Mouse (Mus musculus): ENCODE results near the gene Phactr4.

Gene Phactr4

GRCm38 (mm10) chr4:132332880-132333279 lies 89.4 kb downstream of the Phactr4 start:
- no peak for DNase-seq (ENCODE audit: low spot score)

- DNase-seq (ENCODE audit: low spot score): no peak
These were observed 90.3 kb downstream of the Phactr4 start for GRCm38 (mm10) chr4:132331960-132332359.

GRCm38 (mm10) chr4:132329835-132330354 lies 92.4 kb downstream of the Phactr4 start:
- no peak for DNase-seq (ENCODE audit: low spot score)

- DNase-seq (ENCODE audit: low spot score): peak; percentile 92
These were observed 93.0 kb downstream of the Phactr4 start, which contains the start of gene Trnau1ap for GRCm38 (mm10) chr4:132329115-132329834. TSS of gene Trnau1ap (minus strand) at chr4:132329538.

GRCm38 (mm10) chr4:132328391-132328982 lies 93.8 kb downstream of the Phactr4 start:
- DNase-seq (ENCODE audit: low spot score): no peak

- no peak for DNase-seq (ENCODE audit: low spot score)
These were observed 95.8 kb downstream of the Phactr4 start for GRCm38 (mm10) chr4:132326481-132326880.

- DNase-seq (ENCODE audit: low spot score): no peak
These were observed 106.6 kb downstream of the Phactr4 start for GRCm38 (mm10) chr4:132315711-132316110.

- DNase-seq (ENCODE audit: low spot score): no peak
These were observed 109.7 kb downstream of the Phactr4 start for GRCm38 (mm10) chr4:132312627-132313026.

GRCm38 (mm10) chr4:132311801-132312200 lies 110.5 kb downstream of the Phactr4 start:
- no peak for DNase-seq (ENCODE audit: low spot score)

GRCm38 (mm10) chr4:132311209-132311608 lies 111.1 kb downstream of the Phactr4 start:
- DNase-seq (ENCODE audit: low spot score): no peak

- DNase-seq (ENCODE audit: low spot score): peak; percentile 47
These were observed 112.3 kb downstream of the Phactr4 start for GRCm38 (mm10) chr4:132309849-132310472.

- peak; percentile 31 for DNase-seq (ENCODE audit: low spot score)
These were observed 113.0 kb downstream of the Phactr4 start for GRCm38 (mm10) chr4:132309140-132309848.

- DNase-seq (ENCODE audit: low spot score): peak; percentile 69
These were observed 113.7 kb downstream of the Phactr4 start for GRCm38 (mm10) chr4:132308437-132309139.

GRCm38 (mm10) chr4:132306004-132306403 lies 116.3 kb downstream of the Phactr4 start:
- DNase-seq (ENCODE audit: low spot score): no peak

All from spleen, adult 12 weeks (tissue).